Mouse (Mus musculus): ENCODE data around the gene Klk6. TPM values are rescaled to one million over a fixed set of nuclear protein-coding genes. Genes with fewer than 3 reads are reported as not detected.

The Klk6 gene
- total and polyA plus RNA-seq, 2 experiments from 2014 or later: not detected

DNA sequence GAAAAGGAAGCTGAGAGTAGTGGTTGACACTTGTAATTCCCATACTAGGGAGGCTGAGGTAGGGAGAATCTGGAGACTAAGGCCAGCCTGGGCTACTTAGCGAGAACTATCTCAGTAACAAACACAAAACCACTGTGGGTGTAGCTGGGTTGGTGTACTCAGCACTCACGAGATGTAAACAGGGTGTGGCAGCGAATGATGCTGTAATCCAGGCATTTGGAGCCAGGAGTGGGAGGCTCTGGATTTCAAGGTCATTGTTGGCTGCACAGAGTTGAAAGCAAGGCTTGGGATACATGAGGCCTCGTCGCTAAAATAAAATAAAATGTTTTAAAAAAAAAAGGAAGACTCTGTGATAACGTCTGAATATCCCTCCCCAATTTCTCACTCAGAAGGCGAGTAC is 32.0 kb downstream of the Klk6 start:
- H3K27me3 ChIP-seq (ENCODE audit: insufficient read depth, low read length): no peaks in the 10 kb centered on the region
- no peak overlapping the region for H3K4me3 ChIP-seq (ENCODE audit: low read depth, low read length)
- no peak for TF ChIP-seq CTCF (IDR thresholded peaks at IDR 0.05)
- no peak for DNase-seq (ENCODE audit: low spot score)
- H3K4me1 ChIP-seq (ENCODE audit: insufficient read depth, low read length): no peaks in the 10 kb centered on the region
- H3K27ac ChIP-seq (ENCODE audit: low read depth, low read length): no peak overlapping the region
- ATAC-seq (ENCODE audit: low FRiP score): no peak
- no peak overlapping the region for H3K9ac ChIP-seq (replicated peaks; ENCODE audit: low read length, poor library complexity, severe bottlenecking)
- no peaks in the 10 kb centered on the region for H3K9me3 ChIP-seq (ENCODE audit: low read length)
- 84% methylated on average over 7 of the region's 7 CpGs for WGBS
- H3K36me3 ChIP-seq (ENCODE audit: insufficient read depth, low read length): no peaks in the 10 kb centered on the region
- no peak overlapping the region for H3K4me2 ChIP-seq (ENCODE audit: low read depth, low read length, poor library complexity, severe bottlenecking)

DNA sequence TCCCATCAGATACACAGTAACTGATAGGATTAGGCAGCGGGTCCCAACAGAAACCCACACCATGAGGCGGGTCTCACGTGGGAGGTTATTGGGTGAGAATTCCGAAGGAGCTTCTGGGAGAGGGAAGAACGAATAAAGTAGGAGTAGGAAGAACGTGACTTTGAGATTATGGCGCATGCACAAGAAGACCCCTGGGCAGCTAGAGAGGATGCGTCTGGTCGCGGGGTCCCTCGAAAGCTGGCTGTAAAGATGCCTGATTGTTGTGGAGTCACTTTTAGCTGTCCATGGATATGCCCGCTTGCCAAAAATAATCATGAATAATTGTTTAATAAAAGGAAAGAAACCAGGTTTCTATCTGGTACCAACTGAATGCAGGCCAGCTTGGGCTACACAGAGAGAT is 33.2 kb downstream of the Klk6 start:
- no peak for TF ChIP-seq CTCF (IDR thresholded peaks at IDR 0.05)
- Histone ChIP-seq H3K9me3 (ENCODE audit: low read length) (no peaks in the 10 kb centered on the region), H3K4me3 (ENCODE audit: low read depth, low read length) (no peak overlapping the region), H3K9ac (replicated peaks; ENCODE audit: low read length, poor library complexity, severe bottlenecking) (no peak overlapping the region), H3K4me2 (ENCODE audit: low read depth, low read length, poor library complexity, severe bottlenecking) (no peak overlapping the region), H3K36me3 (ENCODE audit: insufficient read depth, low read length) (no peaks in the 10 kb centered on the region), H3K27ac (ENCODE audit: low read depth, low read length) (no peak overlapping the region), H3K4me1 (ENCODE audit: insufficient read depth, low read length) (no peaks in the 10 kb centered on the region), H3K27me3 (ENCODE audit: insufficient read depth, low read length) (no peaks in the 10 kb centered on the region)
- WGBS: 93% methylated on average over 12 of the region's 12 CpGs
- ATAC-seq (ENCODE audit: low FRiP score) (no peak), DNase-seq (ENCODE audit: low spot score) (no peak)

DNA sequence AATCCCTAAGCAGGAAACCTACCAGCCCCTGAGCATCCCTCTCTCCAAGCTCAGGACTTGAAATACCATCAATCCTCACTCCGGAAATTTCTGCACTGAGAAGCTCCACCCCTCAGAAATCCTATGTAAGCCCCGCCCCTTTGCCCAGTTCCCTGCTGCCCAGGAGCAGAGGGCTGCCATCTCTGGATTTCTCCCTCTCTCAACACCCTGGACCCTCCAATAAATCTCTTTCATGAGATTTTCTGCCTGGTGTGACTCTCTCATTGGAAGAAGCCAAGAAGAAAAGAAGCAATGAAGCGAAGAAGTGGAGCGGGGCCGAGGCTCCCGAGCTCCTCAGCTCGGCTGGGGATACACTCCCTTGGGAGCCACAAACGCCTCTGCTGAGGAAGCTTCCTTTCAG is 36.1 kb downstream of the Klk6 start:
- Histone ChIP-seq H3K27ac (ENCODE audit: low read depth, low read length) (no peak overlapping the region), H3K36me3 (ENCODE audit: insufficient read depth, low read length) (no peaks in the 10 kb centered on the region), H3K4me2 (ENCODE audit: low read depth, low read length, poor library complexity, severe bottlenecking) (no peak overlapping the region), H3K4me1 (ENCODE audit: insufficient read depth, low read length) (no peaks in the 10 kb centered on the region), H3K4me3 (ENCODE audit: low read depth, low read length) (no peak overlapping the region), H3K9me3 (ENCODE audit: low read length) (no peaks in the 10 kb centered on the region), H3K9ac (replicated peaks; ENCODE audit: low read length, poor library complexity, severe bottlenecking) (no peak overlapping the region), H3K27me3 (ENCODE audit: insufficient read depth, low read length) (no peaks in the 10 kb centered on the region)
- TF ChIP-seq CTCF (IDR thresholded peaks at IDR 0.05): no peak
- no peak for ATAC-seq (ENCODE audit: low FRiP score)
- 33% methylated on average over 8 of the region's 8 CpGs for WGBS
- DNase-seq (ENCODE audit: low spot score): no peak

DNA sequence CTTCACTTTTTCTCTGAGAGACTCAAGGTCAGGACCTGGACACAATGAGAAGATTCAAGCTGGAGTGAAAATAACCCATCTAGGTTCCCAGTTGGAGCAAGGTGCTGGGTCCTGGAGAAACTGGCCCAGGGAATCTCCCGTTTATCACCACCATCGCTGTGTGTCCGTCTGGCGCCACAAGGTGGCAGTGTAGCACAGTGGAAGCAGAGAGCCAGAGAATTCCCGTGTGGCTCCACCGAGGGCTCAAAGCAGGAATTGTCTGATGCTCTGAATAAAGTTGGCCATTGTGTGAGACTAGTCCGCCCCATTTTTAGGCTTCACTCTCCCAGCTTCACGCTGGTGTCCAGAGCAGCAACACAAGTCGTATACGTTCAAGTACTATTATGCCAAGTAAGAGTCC is 48.9 kb downstream of the Klk6 start:
- TF ChIP-seq CTCF (IDR thresholded peaks at IDR 0.05): peak; percentile 90
- ATAC-seq (ENCODE audit: low FRiP score) (peak; percentile 77), DNase-seq (ENCODE audit: low spot score) (peak; percentile 85)
- Histone ChIP-seq H3K9me3 (ENCODE audit: low read length) (no peaks in the 10 kb centered on the region), H3K9ac (replicated peaks; ENCODE audit: low read length, poor library complexity, severe bottlenecking) (no peak overlapping the region), H3K4me1 (ENCODE audit: insufficient read depth, low read length) (no peaks in the 10 kb centered on the region), H3K27me3 (ENCODE audit: insufficient read depth, low read length) (no peaks in the 10 kb centered on the region), H3K27ac (ENCODE audit: low read depth, low read length) (no peak overlapping the region), H3K4me3 (ENCODE audit: low read depth, low read length) (no peak overlapping the region), H3K36me3 (ENCODE audit: insufficient read depth, low read length) (no peaks in the 10 kb centered on the region), H3K4me2 (ENCODE audit: low read depth, low read length, poor library complexity, severe bottlenecking) (no peak overlapping the region)
- 4% methylated on average over 10 of the region's 10 CpGs for WGBS

DNA sequence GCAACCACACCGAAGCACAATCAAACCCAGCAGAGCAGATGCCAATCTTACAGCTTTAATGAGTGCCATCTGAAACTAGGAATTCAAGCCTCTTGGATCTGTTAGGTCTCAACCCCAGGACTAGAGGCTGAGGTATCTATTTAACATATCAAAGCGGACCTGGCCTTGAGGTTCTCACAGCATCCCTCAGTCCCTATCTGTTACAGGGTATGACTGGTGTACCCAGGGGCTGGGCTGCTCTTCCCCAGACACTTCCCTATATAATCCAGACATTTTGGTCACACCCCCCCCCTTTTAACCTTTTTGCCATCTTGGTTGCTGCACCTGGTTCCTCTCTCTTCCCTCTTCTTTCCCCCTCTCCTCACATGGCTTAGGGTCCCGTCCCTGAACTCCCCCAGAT is 49.4 kb downstream of the Klk6 start:
- 74% methylated on average over 3 of the region's 3 CpGs for WGBS
- H3K36me3 ChIP-seq (ENCODE audit: insufficient read depth, low read length): no peaks in the 10 kb centered on the region
- no peak overlapping the region for H3K27ac ChIP-seq (ENCODE audit: low read depth, low read length)
- no peaks in the 10 kb centered on the region for H3K4me1 ChIP-seq (ENCODE audit: insufficient read depth, low read length)
- DNase-seq (ENCODE audit: low spot score) (no peak), ATAC-seq (ENCODE audit: low FRiP score) (no peak)
- no peak overlapping the region for H3K4me2 ChIP-seq (ENCODE audit: low read depth, low read length, poor library complexity, severe bottlenecking)
- H3K4me3 ChIP-seq (ENCODE audit: low read depth, low read length): no peak overlapping the region
- no peak for TF ChIP-seq CTCF (IDR thresholded peaks at IDR 0.05)
- no peaks in the 10 kb centered on the region for H3K9me3 ChIP-seq (ENCODE audit: low read length)
- H3K27me3 ChIP-seq (ENCODE audit: insufficient read depth, low read length): no peaks in the 10 kb centered on the region
- no peak overlapping the region for H3K9ac ChIP-seq (replicated peaks; ENCODE audit: low read length, poor library complexity, severe bottlenecking)

DNA sequence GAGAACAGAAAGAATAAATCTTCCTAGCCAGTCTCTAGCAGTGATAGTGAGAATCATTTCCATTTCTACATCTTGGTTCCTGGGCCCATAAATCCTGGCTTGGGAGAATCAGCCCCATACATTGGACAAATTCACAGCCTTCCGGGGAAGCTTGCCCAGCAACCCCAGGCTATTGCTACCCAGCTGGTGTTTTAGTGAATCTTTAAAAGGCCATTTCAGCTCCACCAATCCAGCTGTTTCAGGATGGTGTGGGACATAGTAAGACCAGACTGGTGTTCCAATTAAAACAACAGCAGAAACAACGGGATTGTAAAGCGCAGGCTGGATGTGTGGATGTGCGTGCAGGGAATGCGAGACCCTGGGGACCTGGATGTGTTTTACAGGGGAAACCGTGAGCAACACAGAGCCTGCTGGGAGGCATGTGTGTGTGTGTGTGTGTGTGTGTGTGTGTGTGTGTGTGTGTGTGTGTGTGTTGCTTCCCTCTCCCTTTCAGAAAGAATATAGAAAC is 50.6 kb downstream of the Klk6 start:
- Histone ChIP-seq H3K4me2 (ENCODE audit: low read depth, low read length, poor library complexity, severe bottlenecking) (no peak overlapping the region), H3K9me3 (ENCODE audit: low read length) (no peaks in the 10 kb centered on the region), H3K36me3 (ENCODE audit: insufficient read depth, low read length) (no peaks in the 10 kb centered on the region), H3K27ac (ENCODE audit: low read depth, low read length) (no peak overlapping the region), H3K27me3 (ENCODE audit: insufficient read depth, low read length) (no peaks in the 10 kb centered on the region), H3K9ac (replicated peaks; ENCODE audit: low read length, poor library complexity, severe bottlenecking) (no peak overlapping the region), H3K4me1 (ENCODE audit: insufficient read depth, low read length) (no peaks in the 10 kb centered on the region), H3K4me3 (ENCODE audit: low read depth, low read length) (no peak overlapping the region)
- ATAC-seq (ENCODE audit: low FRiP score) (no peak), DNase-seq (ENCODE audit: low spot score) (no peak)
- TF ChIP-seq CTCF (IDR thresholded peaks at IDR 0.05): no peak
- WGBS: 79% methylated on average over 6 of the region's 6 CpGs
